Mouse (Mus musculus) gastrocnemius, postnatal 10 days (tissue): ENCODE results near the gene Mboat7. TPM values are rescaled to one million over a fixed set of nuclear protein-coding genes. Genes with fewer than 3 reads are reported as not detected.

Source experiments
- DNase-seq: peaks from one replicate; pipeline ENCODE4 v3.0.0; 2021; ENCODE audit warnings: mixed read lengths
- microRNA-seq, 2 experiments: library from miRNA; unstranded; fragments of <30 nt; microRNA quantifications; one replicate each; pipeline ENCODE4 v1.2.0; 2021
- total RNA-seq, 2 experiments: library from RNA; stranded (reverse); gene quantifications; 2 replicates each; pipeline ENCODE4 v1.2.3; 2021

The Mboat7 gene
- total RNA-seq, 2 experiments from 2014 or later: 13.6 to 21.6 TPM

DNA sequence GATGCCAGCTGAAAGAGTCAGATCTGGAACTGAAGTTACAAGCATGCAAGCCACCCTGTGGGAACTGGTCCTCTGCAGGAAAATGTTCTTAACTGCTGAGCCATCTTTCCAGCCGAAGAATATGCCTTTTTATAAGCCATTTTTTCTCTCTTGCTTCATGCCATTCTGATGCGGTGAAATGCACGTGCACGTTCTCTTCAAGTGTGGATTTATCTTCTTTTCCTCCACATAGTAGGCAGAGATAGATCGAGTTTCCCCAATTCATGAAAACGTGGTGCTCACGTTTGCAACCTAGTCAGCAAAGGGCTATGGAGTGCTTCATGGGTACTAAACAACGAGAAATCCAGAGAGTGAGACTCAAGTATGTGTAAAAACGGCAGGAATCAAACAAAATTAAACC, 49.5 kb downstream of the Mboat7 start:
- DNase-seq: no peak

DNA sequence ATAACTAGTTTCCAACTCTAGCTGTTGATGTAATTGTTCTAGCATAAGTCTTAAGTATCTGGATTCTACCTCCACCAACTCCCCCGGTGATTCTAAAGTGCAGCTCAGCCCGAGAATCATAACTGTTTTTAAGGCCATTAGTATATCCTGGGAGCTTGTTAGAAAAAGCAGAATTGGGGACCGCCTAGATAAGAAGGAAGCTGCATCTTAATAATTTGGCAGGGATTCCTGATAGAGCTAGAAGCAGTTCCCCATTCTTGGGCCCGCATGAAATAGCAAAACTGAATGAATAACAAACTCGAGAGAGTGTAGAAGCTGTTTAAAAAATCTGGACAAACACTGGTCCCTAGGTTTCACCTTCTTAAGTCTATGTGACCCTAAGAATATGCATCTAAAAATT, 49.9 kb downstream of the Mboat7 start:
- no peak for DNase-seq

- no peak for DNase-seq
Measured at GRCm38 (mm10) chr7:3630478-3630815, 62.9 kb downstream of the Mboat7 start.

- peak; percentile 84 for DNase-seq
Measured at GRCm38 (mm10) chr7:3629543-3630477, 63.5 kb downstream of the Mboat7 start, which contains the start of the genes Tfpt and Prpf31. Gene Tfpt, minus strand, starts transcription at chr7:3629929. Gene Prpf31, plus strand, starts transcription at chr7:3629985.

DNA sequence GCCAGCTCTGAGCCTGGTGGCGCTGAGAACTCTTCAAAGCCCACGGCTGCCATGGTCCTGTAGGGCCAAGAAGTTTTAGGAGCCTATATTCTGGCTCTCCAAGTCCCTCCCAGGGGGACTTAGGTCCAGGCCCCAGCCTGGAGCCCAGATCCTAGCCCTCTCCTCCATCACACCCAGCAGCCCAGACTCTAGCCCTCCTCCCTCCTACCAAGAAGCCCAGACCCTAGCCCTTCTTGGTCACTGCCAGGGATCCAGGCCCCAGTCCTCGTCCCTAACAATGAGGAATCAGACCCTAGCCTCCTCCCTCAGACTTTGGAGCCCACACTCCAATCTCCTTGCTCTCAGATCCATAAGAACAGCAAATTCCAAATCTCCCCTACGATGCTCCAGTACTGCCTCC, 64.3 kb downstream of the Mboat7 start:
- no peak for DNase-seq

Small RNAs within 50 kb of the gene (microRNA-seq; reads per million reads assigned to microRNA genes)
- gene Mir3572: 0 to 0.75 reads per million in 2 experiments

Other genes with a start within 250 kb of the Mboat7 start
- not detected for gene Tarm1, start 190.9 kb downstream of the Mboat7 start, total RNA-seq
- gene Oscar, start 77.4 kb downstream of the Mboat7 start, total RNA-seq: 1 to 10 TPM in 1 of 2 experiments, not detected in 1; 1.0 TPM
- 100 to 1,000 TPM; 680 to 749 TPM for gene Ndufa3, start 76.2 kb downstream of the Mboat7 start, total RNA-seq
- gene Tfpt, start 63.6 kb downstream of the Mboat7 start, total RNA-seq: 10 to 100 TPM; 13.1 to 18.2 TPM
- gene Prpf31, start 63.5 kb downstream of the Mboat7 start, total RNA-seq: 10 to 100 TPM; 30.8 to 31.6 TPM
- gene Cnot3, start 48.3 kb downstream of the Mboat7 start, total RNA-seq: 10 to 100 TPM; 27.6 to 30.4 TPM
- gene Leng1, start 27.7 kb downstream of the Mboat7 start, total RNA-seq: 1 to 10 TPM; 5.6 to 6.9 TPM
- 1 to 10 TPM in 1 of 2 experiments, under 1 TPM in 1; 0.99 to 1.1 TPM for gene Tmc4, start 16.0 kb downstream of the Mboat7 start, total RNA-seq
- gene Tsen34, start 660 bp downstream of the Mboat7 start, total RNA-seq: 10 to 100 TPM; 55.7 to 57.4 TPM
- gene Rps9, start 10.5 kb upstream of the Mboat7 start, total RNA-seq: 100 to 1,000 TPM; 742 to 768 TPM
- gene Pirb, start 26.9 kb upstream of the Mboat7 start, total RNA-seq: 1 to 10 TPM in 1 of 2 experiments, under 1 TPM in 1; 0.78 to 1.6 TPM
- under 1 TPM in 1 of 2 experiments, not detected in 1; 0.63 TPM for gene Gm15448, start 132.2 kb upstream of the Mboat7 start, total RNA-seq
- gene Pira2, start 151.5 kb upstream of the Mboat7 start, total RNA-seq: under 1 TPM; 0.16 to 0.19 TPM
- gene Gm14548, start 204.6 kb upstream of the Mboat7 start, total RNA-seq: under 1 TPM in 1 of 2 experiments, not detected in 1; 0.20 TPM
- under 1 TPM; 0.11 to 0.21 TPM for gene Lilra6, start 222.0 kb upstream of the Mboat7 start, total RNA-seq